Mouse (Mus musculus): Measurements from ENCODE around the gene Nr2f6. TPM values are rescaled to one million over a fixed set of nuclear protein-coding genes. Genes with fewer than 3 reads are reported as not detected.

The Nr2f6 gene
- polyA plus RNA-seq (2012; rRNA removed): 71.4 and 73.9 TPM in 2 replicates

DNA sequence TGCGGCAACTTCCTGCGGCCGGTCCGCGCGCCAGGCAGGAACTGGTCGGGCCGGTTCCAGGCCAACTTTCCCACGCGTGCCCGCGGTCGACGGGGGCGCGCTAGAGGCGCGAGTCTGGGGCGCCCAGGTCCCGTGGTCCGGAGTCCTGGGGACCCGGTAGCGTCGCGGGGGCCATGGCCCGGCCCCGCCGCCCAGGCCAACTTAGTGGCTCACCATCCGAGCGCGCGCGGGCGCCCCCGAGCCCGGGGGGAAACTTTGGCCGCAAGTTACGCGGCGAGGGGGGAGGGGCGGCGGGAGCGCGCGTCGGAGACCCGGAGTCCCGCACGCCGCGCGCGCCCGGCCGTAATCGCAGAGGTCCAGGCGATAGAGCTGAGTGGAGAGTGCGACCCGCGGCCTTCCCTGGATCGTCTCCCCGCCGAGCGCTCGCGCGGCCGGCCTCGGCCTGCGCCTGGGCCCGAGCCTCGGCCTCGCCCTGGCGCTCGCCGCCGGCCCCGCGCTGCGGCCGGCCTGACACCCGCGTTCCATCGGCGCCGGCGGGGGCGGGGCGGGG, at the start of gene Nr2f6:
Gene Nr2f6 (minus strand): TSS at position 540 of the 550 bp plus-strand sequence.

DNA sequence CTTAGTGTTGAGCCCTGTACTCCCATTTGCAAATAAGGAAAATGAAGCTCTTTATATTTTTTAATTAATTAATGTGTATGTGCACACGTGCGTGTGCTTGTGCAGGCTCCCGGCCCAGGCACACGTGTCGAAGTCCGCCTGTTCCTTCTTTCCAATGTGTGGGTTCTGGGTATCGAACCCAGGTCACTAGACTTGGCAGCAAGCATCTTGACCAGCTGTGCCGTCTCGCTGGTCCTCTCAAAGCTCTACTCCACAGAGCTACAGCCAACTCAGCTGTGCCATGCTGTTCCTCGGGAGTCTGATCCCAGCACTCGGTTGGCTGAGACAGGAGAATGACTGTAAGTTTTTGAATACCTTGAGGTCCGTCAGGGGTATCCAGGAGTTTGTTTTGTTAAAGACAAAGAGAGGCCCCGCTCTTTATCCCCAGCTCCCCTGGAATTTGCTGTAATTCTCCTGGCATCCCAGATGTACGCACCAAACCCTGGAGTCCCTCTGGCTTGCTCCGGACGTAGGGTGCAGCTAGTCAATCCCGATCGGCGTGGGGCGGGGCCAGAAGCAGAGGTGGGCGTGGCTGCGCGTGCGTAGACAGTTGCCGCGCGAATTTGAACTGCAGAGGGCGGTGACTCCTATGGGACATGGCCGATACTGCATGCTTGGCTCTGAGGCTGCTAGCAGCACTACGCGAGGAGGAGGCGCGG, 23.8 kb upstream of the Nr2f6 start, which contains the start of gene Ankle1:
Gene Ankle1 (plus strand): TSS at position 610 of the 698 bp plus-strand sequence.

GRCm38 (mm10) chr8:71396639-71397305, 15.0 kb upstream of the Nr2f6 start, which contains the start of gene Babam1:
Babam1 (plus strand) TSS chr8:71396861.

GRCm38 (mm10) chr8:71395629-71396028, 13.9 kb upstream of the Nr2f6 start, which contains the start of gene Ushbp1:
Ushbp1 (minus strand) TSS chr8:71395802.

GRCm38 (mm10) chr8:71371236-71371848, 10.4 kb downstream of the Nr2f6 start, which contains the start of gene Ocel1:
Ocel1 (plus strand) TSS chr8:71371298.

DNA sequence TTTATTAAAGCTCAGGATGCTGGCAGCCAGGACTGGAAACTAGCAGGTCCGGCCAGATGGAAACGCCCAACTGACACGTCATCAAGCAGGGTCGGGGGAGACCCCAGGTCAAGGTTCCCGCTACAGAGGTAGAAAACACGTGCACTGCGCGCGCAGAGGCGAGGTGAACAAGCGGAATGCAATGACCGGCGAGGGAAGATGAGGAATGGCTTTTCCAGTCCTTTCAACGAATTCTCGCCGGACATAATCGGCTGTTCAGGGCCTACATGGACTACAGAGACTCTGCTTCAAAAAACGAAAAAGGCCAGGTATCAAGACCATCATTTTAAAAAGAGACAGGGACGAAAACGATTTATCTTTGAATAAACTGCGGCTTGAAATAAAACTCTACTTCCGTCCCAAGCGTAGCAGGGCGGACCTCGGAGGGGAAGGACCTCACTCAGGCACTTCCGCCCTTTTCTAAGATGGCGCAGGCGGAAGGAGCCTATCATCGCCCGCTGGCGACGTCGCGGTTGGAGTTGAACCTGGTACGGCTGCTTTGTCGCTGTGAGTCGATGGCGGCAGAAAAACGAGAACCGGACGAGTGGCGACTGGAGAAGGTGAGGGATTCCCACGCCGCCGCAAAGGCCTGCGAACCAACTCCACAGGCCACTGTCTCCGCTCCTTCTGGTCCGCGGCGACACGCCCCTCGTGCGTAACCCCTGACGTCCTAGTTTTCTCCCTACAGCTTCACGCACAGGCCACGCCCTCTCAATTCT, 14.8 kb downstream of the Nr2f6 start, which contains the start of gene Use1:
Gene Use1 (plus strand): TSS at position 78 of the 758 bp plus-strand sequence.

Other genes starting within 250 kb of the Nr2f6 start
- gene Myo9b, start 109.2 kb downstream of the Nr2f6 start, polyA plus RNA-seq (2012; rRNA removed): 33.5 and 37.4 TPM in 2 replicates
- gene Haus8, start 109.0 kb downstream of the Nr2f6 start, polyA plus RNA-seq (2012; rRNA removed): 40.0 and 52.5 TPM in 2 replicates
- 132 and 143 TPM in 2 replicates for gene Use1, start 15.1 kb downstream of the Nr2f6 start, polyA plus RNA-seq (2012; rRNA removed)
- gene Ocel1, start 10.7 kb downstream of the Nr2f6 start, polyA plus RNA-seq (2012; rRNA removed): 1.9 and 2.5 TPM in 2 replicates
- 7.8 and 7.9 TPM in 2 replicates for gene Ushbp1, start 13.8 kb upstream of the Nr2f6 start, polyA plus RNA-seq (2012; rRNA removed)
- gene Babam1, start 14.9 kb upstream of the Nr2f6 start, polyA plus RNA-seq (2012; rRNA removed): 128 and 175 TPM in 2 replicates
- gene Ankle1, start 24.1 kb upstream of the Nr2f6 start, polyA plus RNA-seq (2012; rRNA removed): 46.1 and 53.5 TPM in 2 replicates
- 63.1 and 67.7 TPM in 2 replicates for gene Abhd8, start 81.7 kb upstream of the Nr2f6 start, polyA plus RNA-seq (2012; rRNA removed)
- gene Mrpl34, start 83.0 kb upstream of the Nr2f6 start, polyA plus RNA-seq (2012; rRNA removed): 82.2 and 83.9 TPM in 2 replicates
- 70.7 and 98.5 TPM in 2 replicates for gene Dda1, start 87.2 kb upstream of the Nr2f6 start, polyA plus RNA-seq (2012; rRNA removed)
- gene Ano8, start 104.0 kb upstream of the Nr2f6 start, polyA plus RNA-seq (2012; rRNA removed): 64.5 and 107 TPM in 2 replicates
- 30.7 and 37.4 TPM in 2 replicates for gene Gtpbp3, start 106.1 kb upstream of the Nr2f6 start, polyA plus RNA-seq (2012; rRNA removed)
- 29.5 and 39.7 TPM in 2 replicates for gene Plvap, start 129.8 kb upstream of the Nr2f6 start, polyA plus RNA-seq (2012; rRNA removed)
- gene Ccdc194, start 143.8 kb upstream of the Nr2f6 start, polyA plus RNA-seq (2012; rRNA removed): 0.48 and 0.52 TPM in 2 replicates
- 15.8 and 19.0 TPM in 2 replicates for gene Bst2, start 155.5 kb upstream of the Nr2f6 start, polyA plus RNA-seq (2012; rRNA removed)
- gene Mvb12a, start 161.0 kb upstream of the Nr2f6 start, polyA plus RNA-seq (2012; rRNA removed): 62.6 and 71.2 TPM in 2 replicates
- gene Tmem221, start 176.9 kb upstream of the Nr2f6 start, polyA plus RNA-seq (2012; rRNA removed): 0.22 and 0.23 TPM in 2 replicates
- gene Nxnl1, start 184.6 kb upstream of the Nr2f6 start, polyA plus RNA-seq (2012; rRNA removed): not detected in 2 replicates
- gene Slc27a1, start 186.9 kb upstream of the Nr2f6 start, polyA plus RNA-seq (2012; rRNA removed): 50.4 and 64.7 TPM in 2 replicates
- gene Pgls, start 210.2 kb upstream of the Nr2f6 start, polyA plus RNA-seq (2012; rRNA removed): 126 and 164 TPM in 2 replicates
- gene Fam129c, start 215.7 kb upstream of the Nr2f6 start, polyA plus RNA-seq (2012; rRNA removed): 6.1 and 12.4 TPM in 2 replicates
- gene Colgalt1, start 229.0 kb upstream of the Nr2f6 start, polyA plus RNA-seq (2012; rRNA removed): 65.9 and 99.7 TPM in 2 replicates